Mouse (Mus musculus): ENCODE data around the gene Serping1. TPM values are rescaled to one million over a fixed set of nuclear protein-coding genes. Genes with fewer than 3 reads are reported as not detected.

Gene Serping1
- 324 TPM for polyA plus RNA-seq (2014; fragmentation: Illumina TruSeq; extraction: RNeasy Lipid Tissue Mini Kit (QIAGEN cat#74804); ENCODE audit: insufficient read depth, low read depth, low replicate concordance)

GRCm38 (mm10) chr2:84775241-84775640 lies at the start of gene Serping1:
Serping1 (minus strand) TSS chr2:84775444.

GRCm38 (mm10) chr2:84822552-84822951 lies 47.3 kb upstream of the Serping1 start, which contains the start of gene Smtnl1:
Smtnl1 (minus strand) TSS chr2:84822652.

GRCm38 (mm10) chr2:84798493-84798921 lies 23.3 kb upstream of the Serping1 start, which contains the start of gene Ube2l6:
Ube2l6 (plus strand) TSS chr2:84798828.

GRCm38 (mm10) chr2:84743561-84743960 lies 31.7 kb downstream of the Serping1 start, which contains the start of gene Gm19426:
Gm19426 (minus strand) TSS chr2:84743655.

GRCm38 (mm10) chr2:84733579-84734300 lies 41.5 kb downstream of the Serping1 start, which contains the start of gene Ypel4:
Ypel4 (plus strand) TSS chr2:84734058.

GRCm38 (mm10) chr2:84727172-84727858 lies 47.9 kb downstream of the Serping1 start, which contains the start of gene Clp1:
Clp1 (minus strand) TSS chr2:84727350.

Other genes with a start within 250 kb of the Serping1 start
- gene Ctnnd1, start 124.7 kb downstream of the Serping1 start, polyA plus RNA-seq (2014; fragmentation: Illumina TruSeq; extraction: RNeasy Lipid Tissue Mini Kit (QIAGEN cat#74804); ENCODE audit: insufficient read depth, low read depth, low replicate concordance) = 56.3 TPM
- not detected for gene Btbd18, start 116.4 kb downstream of the Serping1 start, polyA plus RNA-seq (2014; fragmentation: Illumina TruSeq; extraction: RNeasy Lipid Tissue Mini Kit (QIAGEN cat#74804); ENCODE audit: insufficient read depth, low read depth, low replicate concordance)
- 47.1 TPM for gene Selenoh, start 104.7 kb downstream of the Serping1 start, polyA plus RNA-seq (2014; fragmentation: Illumina TruSeq; extraction: RNeasy Lipid Tissue Mini Kit (QIAGEN cat#74804); ENCODE audit: insufficient read depth, low read depth, low replicate concordance)
- gene Gm28635, start 97.4 kb downstream of the Serping1 start, polyA plus RNA-seq (2014; fragmentation: Illumina TruSeq; extraction: RNeasy Lipid Tissue Mini Kit (QIAGEN cat#74804); ENCODE audit: insufficient read depth, low read depth, low replicate concordance) = not detected
- gene Med19, start 97.0 kb downstream of the Serping1 start, polyA plus RNA-seq (2014; fragmentation: Illumina TruSeq; extraction: RNeasy Lipid Tissue Mini Kit (QIAGEN cat#74804); ENCODE audit: insufficient read depth, low read depth, low replicate concordance) = 19.2 TPM
- 41.6 TPM for gene Tmx2, start 96.3 kb downstream of the Serping1 start, polyA plus RNA-seq (2014; fragmentation: Illumina TruSeq; extraction: RNeasy Lipid Tissue Mini Kit (QIAGEN cat#74804); ENCODE audit: insufficient read depth, low read depth, low replicate concordance)
- 13.1 TPM for gene Zdhhc5, start 60.3 kb downstream of the Serping1 start, polyA plus RNA-seq (2014; fragmentation: Illumina TruSeq; extraction: RNeasy Lipid Tissue Mini Kit (QIAGEN cat#74804); ENCODE audit: insufficient read depth, low read depth, low replicate concordance)
- 14.5 TPM for gene Clp1, start 48.1 kb downstream of the Serping1 start, polyA plus RNA-seq (2014; fragmentation: Illumina TruSeq; extraction: RNeasy Lipid Tissue Mini Kit (QIAGEN cat#74804); ENCODE audit: insufficient read depth, low read depth, low replicate concordance)
- 1.1 TPM for gene Ypel4, start 41.4 kb downstream of the Serping1 start, polyA plus RNA-seq (2014; fragmentation: Illumina TruSeq; extraction: RNeasy Lipid Tissue Mini Kit (QIAGEN cat#74804); ENCODE audit: insufficient read depth, low read depth, low replicate concordance)
- gene Gm19426, start 31.8 kb downstream of the Serping1 start, polyA plus RNA-seq (2014; fragmentation: Illumina TruSeq; extraction: RNeasy Lipid Tissue Mini Kit (QIAGEN cat#74804); ENCODE audit: insufficient read depth, low read depth, low replicate concordance) = 7.0 TPM
- 63.0 TPM for gene Ube2l6, start 23.4 kb upstream of the Serping1 start, polyA plus RNA-seq (2014; fragmentation: Illumina TruSeq; extraction: RNeasy Lipid Tissue Mini Kit (QIAGEN cat#74804); ENCODE audit: insufficient read depth, low read depth, low replicate concordance)
- gene Smtnl1, start 47.2 kb upstream of the Serping1 start, polyA plus RNA-seq (2014; fragmentation: Illumina TruSeq; extraction: RNeasy Lipid Tissue Mini Kit (QIAGEN cat#74804); ENCODE audit: insufficient read depth, low read depth, low replicate concordance) = 0.18 TPM
- gene Timm10, start 51.6 kb upstream of the Serping1 start, polyA plus RNA-seq (2014; fragmentation: Illumina TruSeq; extraction: RNeasy Lipid Tissue Mini Kit (QIAGEN cat#74804); ENCODE audit: insufficient read depth, low read depth, low replicate concordance) = 25.9 TPM
- 4.2 TPM for gene Slc43a1, start 63.4 kb upstream of the Serping1 start, polyA plus RNA-seq (2014; fragmentation: Illumina TruSeq; extraction: RNeasy Lipid Tissue Mini Kit (QIAGEN cat#74804); ENCODE audit: insufficient read depth, low read depth, low replicate concordance)
- 1.1 TPM for gene Rtn4rl2, start 111.3 kb upstream of the Serping1 start, polyA plus RNA-seq (2014; fragmentation: Illumina TruSeq; extraction: RNeasy Lipid Tissue Mini Kit (QIAGEN cat#74804); ENCODE audit: insufficient read depth, low read depth, low replicate concordance)
- 127 TPM for gene Slc43a3, start 161.1 kb upstream of the Serping1 start, polyA plus RNA-seq (2014; fragmentation: Illumina TruSeq; extraction: RNeasy Lipid Tissue Mini Kit (QIAGEN cat#74804); ENCODE audit: insufficient read depth, low read depth, low replicate concordance)
- gene Prg2, start 205.0 kb upstream of the Serping1 start, polyA plus RNA-seq (2014; fragmentation: Illumina TruSeq; extraction: RNeasy Lipid Tissue Mini Kit (QIAGEN cat#74804); ENCODE audit: insufficient read depth, low read depth, low replicate concordance) = 0.52 TPM
- not detected for gene Prg3, start 212.8 kb upstream of the Serping1 start, polyA plus RNA-seq (2014; fragmentation: Illumina TruSeq; extraction: RNeasy Lipid Tissue Mini Kit (QIAGEN cat#74804); ENCODE audit: insufficient read depth, low read depth, low replicate concordance)

Measured in lung, adult 10 weeks (tissue).